Mouse (Mus musculus) thymus, adult 2 months (tissue): ENCODE measurements at regions not wholly inside any gene's neighbourhood (a gene's known extent, or its start where the extent isn't known, plus 50 kb on each side); places are given as distances from the start of the nearest gene placed in this dataset.

Experiments used
- CTCF ChIP-seq: fragments of 200-500 bp; IDR thresholded peaks from 2 replicates; pipeline ENCODE4 v1.5.1; 2012; ENCODE audit warnings: mild to moderate bottlenecking, control low read depth, low read length, moderate library complexity, borderline replicate concordance; ENCODE audit not compliant: control insufficient read depth, poor library complexity, insufficient read depth; ENCODE audit errors: extremely low read depth
- POLR2A ChIP-seq: fragments of 200-500 bp; IDR thresholded peaks from 2 replicates; pipeline ENCODE4 v1.6.1; 2012; ENCODE audit warnings: mild to moderate bottlenecking, low read length, control low read depth, moderate library complexity; ENCODE audit not compliant: control insufficient read depth, poor library complexity, insufficient read depth; ENCODE audit errors: extremely low read depth

- TF ChIP-seq CTCF (no peak), POLR2A (no peak)
These were observed 206.8 kb upstream of the Lrig3 start for GRCm38 (mm10) chr10:125759171-125759570.
